Mouse (Mus musculus): ENCODE measurements around the gene Ddx41. TPM values are rescaled to one million over a fixed set of nuclear protein-coding genes. Genes with fewer than 3 reads are reported as not detected.

Gene Ddx41
- polyA plus RNA-seq, 1 experiment from 2014 or later, result 73.0 TPM

- POLR2A ChIA-PET, result interaction anchor here (1.0 to 1.7 kb wide), 2 partner anchors 30 to 35 kb away, joined by 3 to 6 read pairs; no protein-coding TSS in a partner anchor
- no peak for TF ChIP-seq CTCF (IDR thresholded peaks at IDR 0.05)
- DNase-seq (ENCODE audit: low read depth, low spot score) (no peak), ATAC-seq (peak; percentile 40)
- no peaks in the 10 kb centered on the region for H3K27me3 ChIP-seq
- CTCF ChIA-PET, result interaction anchor here (1.2 kb wide), 1 partner anchor 12 kb away, joined by 7 read pairs; no protein-coding TSS in a partner anchor
- in situ Hi-C loops (cut with MboI; ENCODE audit: low pct_unique_long_range_greater_than_20kb), result no loop called here
Measured at GRCm38 (mm10) chr13:55482542-55482941, 53.9 kb downstream of the Ddx41 start.

Other genes starting within 250 kb of the Ddx41 start
- gene Prelid1, start 216.2 kb downstream of the Ddx41 start, polyA plus RNA-seq (2021), result 300 TPM
- 94.0 TPM for gene Rab24, start 214.7 kb downstream of the Ddx41 start, polyA plus RNA-seq (2021)
- gene Mxd3, start 206.8 kb downstream of the Ddx41 start, polyA plus RNA-seq (2021), result 14.8 TPM
- 145 TPM for gene Lman2, start 173.9 kb downstream of the Ddx41 start, polyA plus RNA-seq (2021)
- gene Rgs14, start 166.9 kb downstream of the Ddx41 start, polyA plus RNA-seq (2021), result 0.54 TPM
- gene Slc34a1, start 138.5 kb downstream of the Ddx41 start, polyA plus RNA-seq (2021), result not detected
- gene Pfn3, start 121.4 kb downstream of the Ddx41 start, polyA plus RNA-seq (2021), result not detected
- not detected for gene F12, start 109.9 kb downstream of the Ddx41 start, polyA plus RNA-seq (2021)
- 54.6 TPM for gene Grk6, start 91.6 kb downstream of the Ddx41 start, polyA plus RNA-seq (2021)
- gene Prr7, start 72.4 kb downstream of the Ddx41 start, polyA plus RNA-seq (2021), result 11.7 TPM
- 158 TPM for gene Dbn1, start 48.5 kb downstream of the Ddx41 start, polyA plus RNA-seq (2021)
- 129 TPM for gene Pdlim7, start 23.0 kb downstream of the Ddx41 start, polyA plus RNA-seq (2021)
- 1.5 TPM for gene Dok3, start 7.4 kb downstream of the Ddx41 start, polyA plus RNA-seq (2021)
- gene Fam193b, start 34.5 kb upstream of the Ddx41 start, polyA plus RNA-seq (2021), result 66.5 TPM
- gene Tmed9, start 37.1 kb upstream of the Ddx41 start, polyA plus RNA-seq (2021), result 350 TPM
- 26.2 TPM for gene B4galt7, start 63.2 kb upstream of the Ddx41 start, polyA plus RNA-seq (2021)
- gene Caml, start 86.3 kb upstream of the Ddx41 start, polyA plus RNA-seq (2021), result 53.4 TPM
- gene Ddx46, start 98.4 kb upstream of the Ddx41 start, polyA plus RNA-seq (2021), result 57.1 TPM
- 92.1 TPM for gene B230219D22Rik, start 156.5 kb upstream of the Ddx41 start, polyA plus RNA-seq (2021)
- 114 TPM for gene Txndc15, start 178.0 kb upstream of the Ddx41 start, polyA plus RNA-seq (2021)
- 40.2 TPM for gene Pcbd2, start 190.7 kb upstream of the Ddx41 start, polyA plus RNA-seq (2021)
- 0.19 TPM for gene Catsper3, start 247.9 kb upstream of the Ddx41 start, polyA plus RNA-seq (2021)